8 mouse cellular contexts compared by ENCODE assay signal in genomic region chr8:85526105-85526504, GRCm38 (mm10). TPM values are rescaled to one million over a fixed set of nuclear protein-coding genes. Genes with fewer than 3 reads are reported as not detected.
DNase-seq lines count a peak whose midpoint lies in the region; ATAC-seq and TF ChIP-seq lines count a peak whose summit lies in the region.

No protein-coding gene starts in this region.

- ATAC-seq in kidney, embryonic 14.5 days (ENCODE audit: low FRiP score, low TSS enrichment) = no peak
- ATAC-seq in monocyte, adult 5-6 weeks (replicated peaks; ENCODE audit: insufficient number of reproducible peaks, low FRiP score, low TSS enrichment, poor library complexity, severe bottlenecking) = peak; percentile 55; the same call in 1 of the 2 replicates

- TF ChIP-seq CTCF in ES-Bruce4 (IDR thresholded peaks at IDR 0.05; ENCODE audit: low read depth, low read length) = peak; percentile 91

- WGBS in kidney, embryonic 14.5 days = 26% methylated on average over 6 of the region's 6 CpGs

- peak; percentile 63 for DNase-seq in kidney, adult 18-20 months
- peak; percentile 30 for DNase-seq in c-Kit-negative CD71-positive TER-119-positive erythroid progenitor cells, embryonic 14.5 days (ENCODE audit: low read depth, low spot score)
- DNase-seq in frontal cortex, postnatal 14 days (ENCODE audit: low spot score in 2 of 2) = peak; percentile 38 to 65
- DNase-seq in layer of hippocampus, adult 9-10 months (ENCODE audit: low spot score) = peak; percentile 32
- DNase-seq in thymus, postnatal 14 days = peak; percentile 50

- no peak for TF ChIP-seq EP300 in ES-Bruce4 (IDR thresholded peaks at IDR 0.05; ENCODE audit: insufficient read depth, low read depth, low read length)

- no peak overlapping the region for H3K27ac ChIP-seq in kidney, embryonic 14.5 days (ENCODE audit: low read depth, low read length)
- H3K27ac ChIP-seq in ES-Bruce4 (ENCODE audit: insufficient read depth, low read length) = 0 out of 2 replicates have a peak overlapping the region, but pooled peaks have one; percentile 4

- H3K4me3 ChIP-seq in kidney, embryonic 14.5 days (ENCODE audit: low read length) = no peak overlapping the region
- no peak overlapping the region for H3K4me3 ChIP-seq in ES-Bruce4 (ENCODE audit: low read depth, low read length)

- H3K9ac ChIP-seq in kidney, embryonic 14.5 days (ENCODE audit: low read depth, low read length) = no peak overlapping the region
- H3K9ac ChIP-seq in ES-Bruce4 (ENCODE audit: low read depth, poor library complexity, severe bottlenecking) = no peak overlapping the region

- no peak for TF ChIP-seq POLR2A in ES-Bruce4 (IDR thresholded peaks at IDR 0.05; ENCODE audit: insufficient read depth, low read length)

- H3K4me1 ChIP-seq in kidney, embryonic 14.5 days (ENCODE audit: control insufficient read depth, insufficient read depth, low read length) = no peaks in the 10 kb centered on the region
- H3K4me1 ChIP-seq in ES-Bruce4 (ENCODE audit: control insufficient read depth, insufficient read depth, low read length) = no peaks in the 10 kb centered on the region

- no peak overlapping the region for H3K4me2 ChIP-seq in kidney, embryonic 14.5 days (replicated peaks; ENCODE audit: low read depth, low read length)

- H3K9me3 ChIP-seq in kidney, embryonic 14.5 days (ENCODE audit: control insufficient read depth, low read length) = no peaks in the 10 kb centered on the region
- no peaks in the 10 kb centered on the region; the same call in 1 of the 2 replicates for H3K9me3 ChIP-seq in ES-Bruce4 (replicated peaks; ENCODE audit: control insufficient read depth, insufficient read depth, low read length, poor library complexity, severe bottlenecking)

- H3K27me3 ChIP-seq in kidney, embryonic 14.5 days (ENCODE audit: control insufficient read depth, insufficient read depth, low read length) = no peaks in the 10 kb centered on the region
- H3K27me3 ChIP-seq in ES-Bruce4 (ENCODE audit: control insufficient read depth, insufficient read depth, low read length, poor library complexity, severe bottlenecking) = no peaks in the 10 kb centered on the region

- H3K36me3 ChIP-seq in kidney, embryonic 14.5 days (ENCODE audit: control insufficient read depth, insufficient read depth, low read length) = peaks cover 16% of the 10 kb centered on the region; the same call in 1 of the 2 replicates
- H3K36me3 ChIP-seq in ES-Bruce4 (ENCODE audit: control insufficient read depth, insufficient read depth, low read length, poor library complexity, severe bottlenecking) = peaks cover 50% of the 10 kb centered on the region

RNA-seq across cellular contexts. Expression of gene Dnaja2, which starts 29.0 kb away (rescaled TPM):
- polyA plus RNA-seq in kidney, embryonic 14.5 days (2014; fragmentation: Nextera tagmentation; extraction: Ambion mirVana) = 139 and 173 TPM in 2 replicates
- 221 and 234 TPM in 2 replicates for polyA plus RNA-seq in ES-Bruce4 (2011; ENCODE audit: insufficient read depth, insufficient read length, low read depth, missing spikeins)
- total RNA-seq in monocyte, adult 5-6 weeks (2017) = 156 to 218 TPM (median 185 TPM) in 3 replicates

RNA-seq across cellular contexts. Expression of gene Gpt2, which starts 33.7 kb away (rescaled TPM):
- 13.2 and 21.6 TPM in 2 replicates for polyA plus RNA-seq in kidney, embryonic 14.5 days (2014; fragmentation: Nextera tagmentation; extraction: Ambion mirVana)
- 29.1 and 31.1 TPM in 2 replicates for polyA plus RNA-seq in ES-Bruce4 (2011; ENCODE audit: insufficient read depth, insufficient read length, low read depth, missing spikeins)
- total RNA-seq in monocyte, adult 5-6 weeks (2017) = 0.29 to 1.3 TPM in 2 of 3 replicates, not detected in the other
